Mouse (Mus musculus) activated CD4-positive, CD25-positive, alpha-beta regulatory T cell, adult 4 months (primary cell): ENCODE data around the gene Parp11. TPM values are rescaled to one million over a fixed set of nuclear protein-coding genes. Genes with fewer than 3 reads are reported as not detected.

ENCODE experiments used
- ATAC-seq: one replicate; pipeline ENCODE4 v1.8.0; 2017
- polyA plus RNA-seq, 2 experiments: library from polyadenylated mRNA; unstranded; fragments of 100-300 nt; shearing (Covaris generic); gene quantifications; one replicate each; pipeline ENCODE4 v1.2.1; 2017

The Parp11 gene
- polyA plus RNA-seq, 2 experiments from 2014 or later, result 51.0 to 52.1 TPM

GRCm38 (mm10) chr6:127448869-127449268 lies 2.2 kb downstream of the Parp11 start:
- ATAC-seq, result no peak

GRCm38 (mm10) chr6:127449531-127450422 lies 3.1 kb downstream of the Parp11 start:
- ATAC-seq, result no peak

- peak; percentile 98 for ATAC-seq
Measured at GRCm38 (mm10) chr6:127453407-127454343, 7.0 kb downstream of the Parp11 start.

- no peak for ATAC-seq
Measured at GRCm38 (mm10) chr6:127454344-127454707, 7.7 kb downstream of the Parp11 start.

GRCm38 (mm10) chr6:127454809-127455208 lies 8.2 kb downstream of the Parp11 start:
- ATAC-seq, result no peak

- ATAC-seq, result no peak
Measured at GRCm38 (mm10) chr6:127455440-127455839, 8.8 kb downstream of the Parp11 start.

- ATAC-seq, result no peak
Measured at GRCm38 (mm10) chr6:127456769-127457168, 10.1 kb downstream of the Parp11 start.

- ATAC-seq, result no peak
Measured at GRCm38 (mm10) chr6:127459776-127460175, 13.1 kb downstream of the Parp11 start.

GRCm38 (mm10) chr6:127461491-127461890 lies 14.9 kb downstream of the Parp11 start:
- no peak for ATAC-seq

GRCm38 (mm10) chr6:127462251-127462650 lies 15.6 kb downstream of the Parp11 start:
- no peak for ATAC-seq

- ATAC-seq, result no peak
Measured at GRCm38 (mm10) chr6:127463273-127464001, 16.8 kb downstream of the Parp11 start.

GRCm38 (mm10) chr6:127464523-127464922 lies 17.9 kb downstream of the Parp11 start:
- ATAC-seq, result no peak

- no peak for ATAC-seq
Measured at GRCm38 (mm10) chr6:127466749-127467310, 20.2 kb downstream of the Parp11 start.

- ATAC-seq, result peak; percentile 80
Measured at GRCm38 (mm10) chr6:127472078-127472477, 25.4 kb downstream of the Parp11 start.

- ATAC-seq, result peak; percentile 50
Measured at GRCm38 (mm10) chr6:127473961-127474360, 27.3 kb downstream of the Parp11 start.

- ATAC-seq, result no peak
Measured at GRCm38 (mm10) chr6:127475231-127475630, 28.6 kb downstream of the Parp11 start.

- no peak for ATAC-seq
Measured at GRCm38 (mm10) chr6:127491046-127491445, 44.4 kb downstream of the Parp11 start.

GRCm38 (mm10) chr6:127492561-127492960 lies 45.9 kb downstream of the Parp11 start:
- no peak for ATAC-seq

- no peak for ATAC-seq
Measured at GRCm38 (mm10) chr6:127493750-127494149, 47.1 kb downstream of the Parp11 start.

GRCm38 (mm10) chr6:127494357-127494756 lies 47.7 kb downstream of the Parp11 start:
- ATAC-seq, result no peak

GRCm38 (mm10) chr6:127495251-127495650 lies 48.6 kb downstream of the Parp11 start:
- ATAC-seq, result no peak

- no peak for ATAC-seq
Measured at GRCm38 (mm10) chr6:127495876-127496275, 49.2 kb downstream of the Parp11 start.
